Mouse (Mus musculus) intestine, embryonic 16.5 days (tissue): Measurements from ENCODE around the gene Haus8. TPM values are rescaled to one million over a fixed set of nuclear protein-coding genes. Genes with fewer than 3 reads are reported as not detected.
A peak's percentile ranks its signal among the peaks of the same experiment; 100 is the strongest.
"Not testable (repeated sequence)": the region's sequence is repeated elsewhere in the genome, so short reads cannot be mapped to it uniquely, and the experiment has no call there.

Experiments
- ATAC-seq: fragments of 200-750 bp; cut with Nextera tagmentation; 2 replicates; pipeline ENCODE4 v1.8.0; 2017; ENCODE audit warnings: moderate TSS enrichment, moderate library complexity
- H3K27ac ChIP-seq: fragments of 300-500 bp; sonication (generic); 2 replicates; pipeline ENCODE4 v1.5.1; 2014; ENCODE audit warnings: mild to moderate bottlenecking, low read length
- H3K27me3 ChIP-seq: fragments of 300-500 bp; sonication (generic); replicated peaks from 2 replicates; pipeline ENCODE4 v1.6.1; 2014; ENCODE audit warnings: low read length, control low read depth, mixed read lengths; ENCODE audit not compliant: control insufficient read depth, insufficient read depth
- H3K36me3 ChIP-seq: fragments of 300-500 bp; sonication (generic); 2 replicates; pipeline ENCODE4 v1.6.1; 2014; ENCODE audit warnings: low read length, control low read depth; ENCODE audit not compliant: control insufficient read depth, insufficient read depth
- H3K4me1 ChIP-seq: fragments of 300-500 bp; sonication (generic); 2 replicates; pipeline ENCODE4 v1.6.1; 2014; ENCODE audit warnings: low read length, control low read depth, mixed read lengths; ENCODE audit not compliant: control insufficient read depth, insufficient read depth
- H3K4me2 ChIP-seq: fragments of 300-500 bp; sonication (generic); 2 replicates; pipeline ENCODE4 v1.6.1; 2014; ENCODE audit warnings: low read depth, low read length, control low read depth
- H3K4me3 ChIP-seq: fragments of 300-500 bp; sonication (generic); 2 replicates; pipeline ENCODE4 v1.5.1; 2014; ENCODE audit warnings: mild to moderate bottlenecking, low read length
- H3K9ac ChIP-seq: fragments of 300-500 bp; sonication (generic); 2 replicates; pipeline ENCODE4 v1.6.1; 2014; ENCODE audit warnings: low read depth, low read length
- H3K9me3 ChIP-seq: fragments of 300-500 bp; sonication (generic); 2 replicates; pipeline ENCODE4 v1.6.1; 2016; ENCODE audit warnings: low read length, control low read depth; ENCODE audit not compliant: control insufficient read depth
- WGBS: fragments of 180-500 bp; shearing (Covaris S2); extraction: QIAGEN DNeasy Blood & Tissue Kit; methylation state at CpG from one replicate; pipeline ENCODE4 v1.1.7; 2014; 5-methylcytosine and 5-hydroxymethylcytosine counted together
- polyA plus RNA-seq: library from polyadenylated mRNA; unstranded; fragments of >200 nt; fragmentation: Nextera tagmentation; extraction: Ambion mirVana; gene quantifications from 2 replicates; pipeline ENCODE4 v1.2.1, GENCODE M21; 2015

The Haus8 gene
- 43.6 and 48.4 TPM in 2 replicates for polyA plus RNA-seq

DNA sequence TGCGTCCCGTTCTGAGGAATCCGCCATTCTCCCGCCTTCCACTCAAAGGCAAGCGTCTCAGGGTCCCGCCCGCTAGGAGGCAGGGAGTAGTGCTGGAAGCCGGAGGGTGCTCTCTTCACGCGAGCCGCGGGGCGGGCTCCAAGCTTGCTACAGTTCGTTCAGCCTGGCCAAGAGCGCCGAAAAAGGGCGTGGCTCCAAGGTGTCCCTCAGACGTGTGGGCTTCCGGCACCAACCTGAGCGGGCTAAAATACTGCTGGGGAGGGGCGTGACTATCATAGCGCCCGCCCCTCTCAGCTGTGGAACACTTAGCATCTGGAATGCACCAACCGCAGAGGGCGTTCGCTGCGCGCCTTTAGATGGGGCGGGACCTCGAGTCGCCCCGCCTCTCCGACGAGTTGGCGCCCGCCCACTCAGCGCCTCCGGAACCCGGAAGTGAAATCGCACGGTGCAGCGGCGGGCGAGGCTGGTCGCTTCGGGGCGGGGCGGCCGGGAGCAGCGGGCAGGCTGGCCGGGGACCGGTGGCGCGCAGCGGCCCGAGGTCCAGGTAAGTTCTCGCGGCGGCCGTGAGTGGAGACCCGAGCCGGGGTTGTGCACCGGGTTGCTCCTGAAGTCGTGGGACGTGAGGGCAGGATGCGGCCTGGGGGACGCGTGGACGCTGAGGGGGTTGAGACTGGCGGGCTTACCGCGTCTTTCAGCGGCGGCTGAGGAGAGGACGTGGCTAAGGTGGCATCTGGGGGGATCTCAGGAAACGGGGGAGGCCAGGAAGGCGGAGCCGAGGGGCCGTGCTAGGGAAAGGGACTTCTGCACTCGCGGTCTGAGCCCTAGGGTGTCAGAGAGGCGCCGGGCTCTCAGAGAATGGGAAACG is at the start of gene Haus8, which contains the start of gene Myo9b:
Gene Haus8, minus strand, starts transcription at position 649 of the 865 bp plus-strand sequence.
Gene Myo9b, plus strand, starts transcription at position 429 of the 865 bp plus-strand sequence.
- H3K9me3 ChIP-seq: no peaks in the 10 kb centered on the region
- H3K9ac ChIP-seq: peak within 1 kb of the TSS; percentile 82
- peak within 1 kb of the TSS; percentile 79 for H3K4me2 ChIP-seq
- H3K27me3 ChIP-seq: no peaks in the 10 kb centered on the region
- peak within 1 kb of the TSS; percentile 79 for H3K4me3 ChIP-seq
- ATAC-seq: peak; percentile 98
- WGBS: under 1% methylated on average over 84 of the region's 84 CpGs
- peak within 1 kb of the TSS; percentile 84 for H3K27ac ChIP-seq
- peaks cover 12% of the 10 kb centered on the region for H3K4me1 ChIP-seq
- no peaks in the 10 kb centered on the region for H3K36me3 ChIP-seq

DNA sequence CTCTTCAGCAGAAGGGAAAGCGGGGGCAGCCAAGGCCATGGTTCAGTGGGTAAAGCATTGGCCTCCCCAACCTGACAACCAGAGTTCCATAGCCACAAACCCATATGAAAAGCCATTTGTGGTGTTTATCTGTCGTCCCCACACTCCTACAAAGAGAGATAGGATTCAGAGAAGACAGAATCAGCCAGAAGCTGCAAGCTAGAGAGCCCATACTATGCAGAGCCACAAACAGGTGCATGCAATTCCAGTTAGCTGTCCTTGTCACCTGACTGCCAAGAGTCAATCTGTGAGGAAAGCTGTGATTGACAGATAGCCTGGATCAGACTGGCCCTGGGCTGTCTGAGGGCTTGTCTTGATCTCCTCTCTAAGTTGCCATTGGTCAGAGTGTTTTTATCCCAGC is 47.0 kb upstream of the Haus8 start:
- peaks cover 16% of the 10 kb centered on the region; the same call in 1 of the 2 replicates for H3K36me3 ChIP-seq
- not testable (repeated sequence) for H3K27me3 ChIP-seq, H3K9me3 ChIP-seq, ATAC-seq, H3K4me2 ChIP-seq, H3K27ac ChIP-seq, H3K4me3 ChIP-seq, H3K9ac ChIP-seq, H3K4me1 ChIP-seq
- WGBS: 90% methylated on average over 2 of the region's 2 CpGs

- not testable (repeated sequence) for H3K9ac ChIP-seq, H3K27ac ChIP-seq, H3K36me3 ChIP-seq, H3K27me3 ChIP-seq, H3K4me1 ChIP-seq, H3K9me3 ChIP-seq, H3K4me2 ChIP-seq, H3K4me3 ChIP-seq, ATAC-seq
- WGBS: 88% methylated on average over 5 of the region's 5 CpGs
These were observed 45.9 kb upstream of the Haus8 start for GRCm38 (mm10) chr8:71318610-71319009.

- H3K9ac ChIP-seq: no peak overlapping the region
- no peaks in the 10 kb centered on the region for H3K9me3 ChIP-seq
- no peaks in the 10 kb centered on the region for H3K27me3 ChIP-seq
- no peak overlapping the region for H3K4me3 ChIP-seq
- peaks cover 14% of the 10 kb centered on the region for H3K4me1 ChIP-seq
- no peaks in the 10 kb centered on the region for H3K36me3 ChIP-seq
- no peak overlapping the region for H3K27ac ChIP-seq
- 0 out of 2 replicates have a peak, but pooled peaks have one; percentile 6 for ATAC-seq
- no peak overlapping the region for H3K4me2 ChIP-seq
These were observed 43.8 kb upstream of the Haus8 start for GRCm38 (mm10) chr8:71316486-71317031.

GRCm38 (mm10) chr8:71315972-71316371 is 43.2 kb upstream of the Haus8 start:
- no peaks in the 10 kb centered on the region for H3K27me3 ChIP-seq
- no peaks in the 10 kb centered on the region for H3K36me3 ChIP-seq
- no peak overlapping the region for H3K27ac ChIP-seq
- WGBS: 85% methylated on average over 5 of the region's 5 CpGs
- H3K4me1 ChIP-seq: peaks cover 14% of the 10 kb centered on the region
- no peak overlapping the region for H3K9ac ChIP-seq
- no peaks in the 10 kb centered on the region for H3K9me3 ChIP-seq
- no peak overlapping the region for H3K4me3 ChIP-seq
- no peak for ATAC-seq
- H3K4me2 ChIP-seq: no peak overlapping the region

DNA sequence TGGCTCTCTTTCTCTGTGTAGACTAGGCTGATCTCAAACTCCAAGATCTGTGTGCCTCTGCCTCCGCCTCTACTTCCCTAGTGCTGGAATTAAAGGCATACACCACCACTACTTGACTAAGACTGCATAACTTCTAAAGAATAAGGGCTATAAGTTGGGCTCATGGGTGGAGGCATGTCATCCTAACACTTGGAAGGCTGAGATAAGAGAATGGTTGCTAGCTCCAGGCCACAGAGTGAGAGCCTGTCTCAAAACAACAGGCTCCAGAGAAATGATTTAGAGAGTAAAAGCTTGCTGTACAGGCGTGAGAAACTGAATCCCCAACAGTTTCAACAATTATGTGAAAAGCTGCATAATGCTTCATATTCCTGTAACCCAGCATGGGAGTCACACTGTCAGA is 41.2 kb upstream of the Haus8 start:
- Histone ChIP-seq H3K36me3 (no peaks in the 10 kb centered on the region), H3K9ac (no peak overlapping the region), H3K27me3 (no peaks in the 10 kb centered on the region), H3K9me3 (no peaks in the 10 kb centered on the region), H3K4me1 (peaks cover 14% of the 10 kb centered on the region), H3K4me3 (no peak overlapping the region), H3K27ac (no peak overlapping the region), H3K4me2 (no peak overlapping the region)
- ATAC-seq: no peak
- WGBS: 88% methylated on average over 2 of the region's 2 CpGs

- H3K4me3 ChIP-seq: no peak overlapping the region
- WGBS: 37% methylated on average over 1 of the region's 1 CpGs
- H3K9me3 ChIP-seq: no peaks in the 10 kb centered on the region
- H3K27me3 ChIP-seq: no peaks in the 10 kb centered on the region
- H3K4me2 ChIP-seq: no peak overlapping the region
- peak; percentile 83 for ATAC-seq
- H3K4me1 ChIP-seq: peaks cover 14% of the 10 kb centered on the region
- no peak overlapping the region for H3K9ac ChIP-seq
- H3K36me3 ChIP-seq: no peaks in the 10 kb centered on the region
- H3K27ac ChIP-seq: peak overlapping the region; percentile 49
These were observed 40.0 kb upstream of the Haus8 start for GRCm38 (mm10) chr8:71312700-71313099.

- no peak for ATAC-seq
- Histone ChIP-seq H3K4me2 (no peak overlapping the region), H3K9ac (no peak overlapping the region), H3K9me3 (no peaks in the 10 kb centered on the region), H3K27ac (no peak overlapping the region), H3K27me3 (no peaks in the 10 kb centered on the region), H3K4me3 (no peak overlapping the region), H3K4me1 (peaks cover 14% of the 10 kb centered on the region), H3K36me3 (0 out of 2 replicates have a peak, but pooled peaks cover 3% of the 10 kb centered on the region)
- WGBS: 77% methylated on average over 6 of the region's 6 CpGs
These were observed 37.7 kb upstream of the Haus8 start for GRCm38 (mm10) chr8:71310446-71310845.

- Histone ChIP-seq H3K36me3 (0 out of 2 replicates have a peak, but pooled peaks cover 3% of the 10 kb centered on the region), H3K4me2 (no peak overlapping the region), H3K4me3 (no peak overlapping the region), H3K9me3 (peaks cover 5% of the 10 kb centered on the region; the same call in 1 of the 2 replicates), H3K27ac (no peak overlapping the region), H3K27me3 (no peaks in the 10 kb centered on the region), H3K9ac (no peak overlapping the region), H3K4me1 (peaks cover 8% of the 10 kb centered on the region)
- ATAC-seq: no peak
- WGBS: 83% methylated on average over 4 of the region's 4 CpGs
These were observed 35.2 kb upstream of the Haus8 start for GRCm38 (mm10) chr8:71307913-71308312.
